Mouse (Mus musculus) cerebellum, adult 11 months (tissue): ENCODE data around the gene Ltbp1.

ENCODE experiments used
- DNase-seq: peaks from one replicate; pipeline ENCODE4 v3.0.0; 2022

Ltbp1 gene

GRCm38 (mm10) chr17:75069232-75069631 lies 63.9 kb downstream of the Ltbp1 start:
- DNase-seq = no peak

- no peak for DNase-seq
Observed at GRCm38 (mm10) chr17:75071174-75071573, 65.8 kb downstream of the Ltbp1 start.

GRCm38 (mm10) chr17:75071749-75072148 lies 66.4 kb downstream of the Ltbp1 start:
- DNase-seq = no peak

GRCm38 (mm10) chr17:75073887-75074286 lies 68.5 kb downstream of the Ltbp1 start:
- DNase-seq = no peak

GRCm38 (mm10) chr17:75074978-75075699 lies 69.8 kb downstream of the Ltbp1 start:
- no peak for DNase-seq

DNA sequence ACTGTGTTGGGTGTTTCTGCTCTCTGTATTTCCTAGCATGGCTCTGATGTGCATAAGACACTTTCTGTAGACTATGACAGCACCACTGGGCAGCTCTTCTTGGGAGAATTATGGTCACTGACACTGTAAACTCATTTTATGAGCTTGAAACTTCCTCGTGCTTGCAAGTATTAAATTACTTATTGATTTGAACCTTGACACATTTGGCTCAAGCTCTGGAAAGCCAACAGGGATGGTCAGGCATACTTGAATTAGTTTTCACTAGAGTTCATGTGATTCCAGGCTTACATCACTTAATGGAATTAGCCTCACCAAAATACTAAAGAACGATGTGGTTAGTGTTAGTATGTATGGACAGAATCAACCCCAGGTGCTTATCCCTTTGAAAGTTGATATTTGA lies 76.0 kb downstream of the Ltbp1 start:
- no peak for DNase-seq

GRCm38 (mm10) chr17:75082449-75082848 lies 77.1 kb downstream of the Ltbp1 start:
- DNase-seq = no peak

- DNase-seq = no peak
Observed at GRCm38 (mm10) chr17:75087296-75087941, 82.1 kb downstream of the Ltbp1 start.

DNA sequence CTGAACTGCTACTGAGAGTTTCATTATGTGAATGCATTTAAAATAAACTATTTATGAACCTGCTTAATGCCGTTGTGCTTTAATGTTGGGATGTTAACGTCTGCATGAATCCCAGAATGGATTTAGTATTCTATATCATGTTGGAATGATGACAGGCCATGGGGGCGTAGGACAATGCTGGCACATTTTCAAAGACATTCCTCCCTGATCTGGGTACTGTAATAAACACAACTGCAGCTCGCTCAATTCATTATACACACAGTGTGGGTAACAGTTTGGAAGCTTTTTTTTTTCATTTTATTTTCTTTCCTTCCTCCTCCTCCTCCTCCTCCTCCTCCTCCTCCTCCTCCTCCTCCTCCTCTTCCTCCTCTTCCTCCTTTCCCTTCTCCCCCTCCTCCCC lies 82.9 kb downstream of the Ltbp1 start:
- DNase-seq = no peak

- no peak for DNase-seq
Observed at GRCm38 (mm10) chr17:75088727-75089126, 83.4 kb downstream of the Ltbp1 start.

DNA sequence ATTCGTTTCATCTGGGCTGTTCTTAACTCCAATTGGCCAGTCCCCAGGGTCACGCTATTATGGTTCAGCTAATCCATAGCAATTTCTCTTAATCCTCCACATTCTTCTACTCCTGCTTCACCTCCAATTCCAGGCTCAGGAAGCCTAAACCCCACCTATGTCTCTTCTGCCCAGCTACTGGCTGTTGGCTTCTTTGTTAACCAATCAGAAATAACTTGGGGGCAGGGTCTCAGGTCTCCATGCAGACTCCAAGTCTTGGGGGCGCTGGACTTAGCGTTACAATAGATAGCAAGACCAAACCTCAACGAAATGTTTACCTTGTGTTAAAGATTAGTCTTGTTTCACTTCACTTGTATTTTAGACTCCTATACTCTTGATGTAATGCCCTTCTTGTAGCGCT lies 85.2 kb downstream of the Ltbp1 start:
- no peak for DNase-seq

DNA sequence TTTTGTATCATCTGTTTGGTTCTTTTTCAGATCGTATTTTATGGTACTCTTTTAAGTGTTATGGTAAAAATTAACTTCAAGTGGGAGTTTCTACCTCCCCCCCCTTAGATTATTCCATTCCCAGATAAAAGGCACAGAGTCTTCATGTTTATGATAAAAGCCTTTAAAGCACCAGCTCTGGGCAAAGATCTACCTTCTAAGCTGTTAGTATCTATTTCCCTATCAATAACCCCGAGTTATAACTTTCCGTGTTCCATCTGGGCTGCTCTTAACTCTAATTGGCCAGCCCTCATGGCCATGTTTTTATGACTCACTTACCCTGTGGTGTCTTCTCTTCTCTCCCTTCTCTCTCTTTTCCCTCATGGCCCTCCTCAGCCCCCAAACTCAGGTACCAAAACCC lies 88.2 kb downstream of the Ltbp1 start:
- DNase-seq = no peak

DNA sequence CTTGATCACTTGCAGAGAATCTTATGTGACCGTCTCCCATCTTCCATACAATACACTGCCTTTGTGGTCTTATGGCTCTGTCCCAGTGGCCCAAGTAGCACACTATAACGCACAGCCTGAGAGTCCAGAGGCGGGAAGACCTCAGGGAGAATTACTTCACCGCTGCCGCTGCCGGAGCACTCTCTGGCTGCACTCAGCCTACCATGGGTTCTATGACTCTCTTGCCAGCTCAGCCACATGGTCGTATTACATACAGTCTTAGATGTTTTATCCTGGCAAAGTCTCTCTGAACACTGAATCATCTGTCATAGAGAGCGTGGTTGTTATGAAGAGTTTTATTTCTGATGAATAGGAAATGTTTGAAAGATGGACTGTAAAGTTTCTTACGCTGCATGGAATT lies 89.2 kb downstream of the Ltbp1 start:
- no peak for DNase-seq

DNA sequence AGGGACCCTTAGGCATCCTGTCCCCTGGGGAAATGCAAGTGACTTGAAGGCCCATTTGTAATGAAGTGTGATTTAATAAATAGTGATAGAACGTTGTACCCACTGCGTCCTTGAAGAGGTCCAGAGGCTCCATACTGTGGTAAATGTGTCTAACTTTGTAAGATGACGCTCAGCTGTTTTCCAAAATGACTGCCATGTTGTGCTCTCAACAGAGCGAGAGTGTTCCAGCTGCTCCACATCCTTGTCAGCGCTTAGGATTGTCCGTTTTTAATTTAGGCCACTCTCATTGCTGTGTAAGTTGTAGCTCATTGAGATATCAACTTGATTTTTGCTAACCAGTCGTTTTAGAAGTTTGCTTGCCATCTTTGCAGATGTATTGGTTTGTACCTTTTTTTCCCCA lies 91.4 kb downstream of the Ltbp1 start:
- DNase-seq = no peak

GRCm38 (mm10) chr17:75097367-75097766 lies 92.0 kb downstream of the Ltbp1 start:
- DNase-seq = no peak

DNA sequence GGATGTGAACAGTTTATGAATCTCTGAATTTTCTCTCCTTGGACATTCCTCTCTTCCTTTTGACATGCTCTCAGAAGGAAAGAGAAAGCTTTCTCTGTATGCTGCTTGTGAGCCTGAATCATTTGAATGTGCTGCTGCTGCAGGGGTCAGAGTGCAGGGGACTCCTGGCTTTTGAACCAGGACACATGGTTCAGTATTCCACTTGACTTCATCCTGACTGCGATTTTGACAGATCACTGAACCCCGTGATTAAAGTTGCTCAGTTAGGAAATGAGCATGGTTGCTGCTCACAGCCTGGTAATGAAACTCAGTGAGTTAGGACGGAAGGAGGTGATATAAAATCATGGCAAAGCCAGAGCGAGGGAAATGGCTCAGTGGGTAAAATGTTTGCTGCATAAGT lies 95.8 kb downstream of the Ltbp1 start:
- DNase-seq = no peak

GRCm38 (mm10) chr17:75101994-75102393 lies 96.6 kb downstream of the Ltbp1 start:
- DNase-seq = no peak

- DNase-seq = no peak
Observed at GRCm38 (mm10) chr17:75107412-75107811, 102.0 kb downstream of the Ltbp1 start.

DNA sequence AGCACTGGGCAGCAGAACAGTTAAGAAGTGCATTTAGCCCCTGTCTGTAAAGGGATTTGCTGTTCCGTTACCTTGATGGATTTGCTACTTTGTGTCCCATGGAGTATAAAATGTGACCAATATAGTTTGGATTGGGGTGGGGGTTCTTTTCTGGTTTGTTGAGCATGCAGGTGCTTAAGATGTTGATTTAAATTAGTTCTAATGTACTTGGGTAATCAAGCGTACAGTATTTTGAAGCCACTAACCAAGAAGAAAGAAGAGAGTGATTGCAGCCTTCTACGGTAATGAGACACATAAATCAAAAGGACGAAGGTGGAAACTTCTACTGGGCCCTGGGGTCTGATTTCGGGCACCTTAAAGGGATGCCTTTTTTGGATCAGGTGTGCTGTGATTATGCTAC lies 102.5 kb downstream of the Ltbp1 start:
- DNase-seq = no peak

DNA sequence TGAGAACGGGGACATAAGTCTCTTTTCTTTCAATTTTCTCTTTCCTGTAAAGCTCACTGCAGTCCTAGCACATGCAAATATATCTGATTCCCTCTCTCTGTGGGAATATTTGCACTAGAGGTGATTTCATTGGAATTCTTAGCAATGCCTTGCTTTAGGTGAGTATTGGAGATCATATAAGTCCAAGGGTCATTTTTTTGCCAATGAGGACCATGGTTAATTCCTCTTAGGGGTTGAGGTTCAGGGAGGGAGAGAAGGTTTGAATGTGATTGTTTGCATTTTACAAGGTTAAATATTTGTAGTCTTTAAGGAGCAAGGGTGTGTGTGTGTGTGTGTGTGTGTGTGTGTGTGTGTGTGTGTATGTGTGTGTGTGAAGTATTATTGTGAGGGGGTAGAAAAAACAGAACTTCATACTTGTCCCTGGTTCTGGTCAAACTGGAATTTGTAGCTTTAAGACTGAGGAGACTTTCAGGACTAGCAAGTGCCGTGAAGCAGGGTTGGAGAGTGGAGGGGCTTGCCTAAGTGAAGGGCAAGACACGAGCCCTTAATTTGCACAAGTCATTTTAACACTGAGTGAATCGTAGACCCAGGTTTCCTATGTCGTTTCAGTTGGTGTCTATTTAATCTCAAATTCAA lies 103.8 kb downstream of the Ltbp1 start:
- DNase-seq = no peak

DNA sequence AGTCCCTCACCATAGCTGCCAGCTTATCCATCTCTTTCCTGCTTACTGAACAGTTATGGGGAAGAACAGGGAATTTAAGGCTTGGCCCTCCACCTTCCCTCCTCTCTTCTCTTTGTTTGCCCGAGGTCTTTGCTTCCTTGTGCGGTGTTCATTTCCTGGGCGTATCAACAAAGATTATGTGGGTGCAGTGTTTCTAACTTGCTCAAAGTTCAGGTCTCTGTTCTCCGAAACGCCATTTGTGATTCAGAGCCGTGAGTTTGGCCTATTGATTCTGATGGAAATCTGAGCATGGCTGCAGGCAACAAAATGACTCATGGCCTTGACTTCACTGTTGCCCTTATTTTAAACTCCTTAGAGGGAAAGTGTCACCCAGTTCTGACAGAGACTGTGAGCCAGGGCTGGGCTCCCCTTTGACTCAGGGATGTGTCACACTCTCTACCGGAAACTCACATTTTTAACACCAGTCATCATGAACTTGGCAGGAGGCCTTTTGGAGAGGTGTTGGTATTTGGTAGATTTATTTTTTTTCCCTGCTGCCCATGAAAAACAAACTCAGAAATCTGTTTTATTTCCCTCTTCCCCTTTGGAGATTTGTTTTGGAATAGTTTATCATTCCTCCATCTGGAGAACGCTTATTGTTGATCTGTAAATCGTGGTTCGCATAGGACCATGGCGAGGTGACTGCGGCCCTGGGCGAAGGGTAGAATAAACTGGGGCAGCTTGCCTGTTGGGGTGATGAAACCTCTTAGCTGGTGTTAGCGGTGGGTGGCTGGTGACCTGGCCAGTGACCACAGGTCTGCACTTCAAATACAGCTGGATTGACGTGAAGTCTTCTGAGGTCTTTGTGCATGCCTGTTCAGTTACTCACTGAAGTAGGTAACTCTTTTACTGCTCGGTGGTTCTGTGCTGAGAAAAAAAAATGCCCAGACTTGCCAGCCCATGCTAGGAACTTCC lies 105.2 kb downstream of the Ltbp1 start:
- no peak for DNase-seq

DNA sequence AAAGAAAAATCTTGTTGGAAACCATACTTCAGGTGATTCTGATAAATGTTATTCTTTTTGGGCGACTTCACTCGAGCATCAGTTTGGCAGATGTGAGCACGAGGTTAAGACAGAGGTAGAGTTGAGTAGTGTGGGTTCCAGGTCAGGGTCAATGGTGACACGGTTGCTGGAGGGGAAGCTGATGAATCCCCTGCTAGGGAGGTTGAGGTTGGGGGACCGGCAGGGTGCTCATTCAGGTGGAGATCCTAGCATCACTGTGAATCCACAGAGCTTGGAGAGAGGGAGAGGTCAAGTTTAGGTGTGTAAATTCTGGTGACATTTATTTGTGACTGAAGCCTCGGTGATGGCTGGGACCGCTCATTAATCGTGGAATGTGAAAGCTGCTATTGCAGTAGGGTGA lies 110.2 kb downstream of the Ltbp1 start:
- no peak for DNase-seq

DNA sequence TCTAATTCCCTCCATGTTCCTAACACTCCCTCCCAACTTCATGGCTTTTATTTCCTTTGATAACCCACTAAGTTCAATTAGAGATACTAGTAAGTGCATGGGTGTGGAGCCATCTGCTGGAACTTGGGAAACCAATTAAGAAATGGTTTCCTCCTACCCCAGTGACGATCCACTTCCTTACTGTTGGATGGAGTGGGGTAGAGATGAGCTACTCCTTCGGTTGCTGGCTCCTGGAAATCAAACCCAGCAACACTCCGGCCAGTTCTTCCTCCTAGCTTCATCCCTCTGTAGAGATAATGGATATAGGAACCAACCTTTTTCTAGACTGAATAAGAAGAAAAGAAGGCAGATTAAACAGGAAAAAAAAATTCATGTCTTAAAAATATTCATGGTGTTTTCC lies 113.5 kb downstream of the Ltbp1 start:
- no peak for DNase-seq
